Mouse (Mus musculus) megakaryocyte, embryonic 14.5 days (primary cell): ENCODE measurements at regions not wholly inside any gene's neighbourhood (a gene's known extent, or its start where the extent isn't known, plus 50 kb on each side); places are given as distances from the start of the nearest gene placed in this dataset.

ENCODE experiments used
- H3K27me3 ChIP-seq: replicated peaks from 2 replicates; pipeline ENCODE3; 2012; ENCODE audit warnings: inconsistent platforms
- H3K36me3 ChIP-seq: replicated peaks from 2 replicates; pipeline ENCODE3; 2012; ENCODE audit warnings: low read length, inconsistent platforms, mixed read lengths
- H3K4me1 ChIP-seq: 2 replicates; pipeline ENCODE4 v1.6.1; 2012; ENCODE audit warnings: inconsistent platforms
- H3K4me3 ChIP-seq: replicated peaks from 2 replicates; pipeline ENCODE3; 2012; ENCODE audit warnings: moderate library complexity, mild to moderate bottlenecking, inconsistent platforms
- H3K9me3 ChIP-seq: 2 replicates; pipeline ENCODE4 v1.6.1; 2012; ENCODE audit warnings: inconsistent platforms
- FLI1 ChIP-seq: IDR thresholded peaks from 2 replicates; pipeline ENCODE4 v1.6.1; 2012; ENCODE audit warnings: low read length, inconsistent platforms, mixed read lengths
- GATA1 ChIP-seq: IDR thresholded peaks from 3 replicates; pipeline ENCODE4 v1.6.1; 2012; ENCODE audit warnings: mixed read lengths, low read length, inconsistent platforms, borderline replicate concordance

GRCm38 (mm10) chr16:95913879-95914278, 76.9 kb downstream of the Psmg1 start:
- no peaks in the 10 kb centered on the region for H3K36me3 ChIP-seq
- peaks cover 5% of the 10 kb centered on the region for H3K9me3 ChIP-seq
- H3K4me3 ChIP-seq = no peak overlapping the region
- H3K4me1 ChIP-seq = no peaks in the 10 kb centered on the region
- H3K27me3 ChIP-seq = peaks cover 47% of the 10 kb centered on the region
- TF ChIP-seq FLI1 = no peak
- TF ChIP-seq GATA1 = no peak

GRCm38 (mm10) chr16:95904531-95905165, 86.1 kb downstream of the Psmg1 start:
- no peaks in the 10 kb centered on the region for H3K9me3 ChIP-seq
- TF ChIP-seq GATA1 (no peak), FLI1 (no peak)
- H3K27me3 ChIP-seq = peaks cover 33% of the 10 kb centered on the region
- no peak overlapping the region for H3K4me3 ChIP-seq
- H3K36me3 ChIP-seq = no peaks in the 10 kb centered on the region
- H3K4me1 ChIP-seq = peaks cover 18% of the 10 kb centered on the region

GRCm38 (mm10) chr16:95903383-95903913, 87.3 kb downstream of the Psmg1 start:
- H3K36me3 ChIP-seq = no peaks in the 10 kb centered on the region
- no peaks in the 10 kb centered on the region for H3K9me3 ChIP-seq
- H3K4me3 ChIP-seq = peak overlapping the region; percentile 4
- peaks cover 21% of the 10 kb centered on the region for H3K4me1 ChIP-seq
- H3K27me3 ChIP-seq = peaks cover 44% of the 10 kb centered on the region
- TF ChIP-seq FLI1 (no peak), GATA1 (no peak)

- H3K4me3 ChIP-seq = no peak overlapping the region
- H3K36me3 ChIP-seq = no peaks in the 10 kb centered on the region
- H3K27me3 ChIP-seq = peaks cover 55% of the 10 kb centered on the region
- peaks cover 24% of the 10 kb centered on the region for H3K4me1 ChIP-seq
- no peaks in the 10 kb centered on the region; the same call in 1 of the 2 replicates for H3K9me3 ChIP-seq
- TF ChIP-seq FLI1 (no peak), GATA1 (no peak)
Observed at GRCm38 (mm10) chr16:95902177-95902576, 88.6 kb downstream of the Psmg1 start.

GRCm38 (mm10) chr16:95901388-95901787, 89.4 kb downstream of the Psmg1 start:
- TF ChIP-seq FLI1 (no peak), GATA1 (no peak)
- no peaks in the 10 kb centered on the region; the same call in 1 of the 2 replicates for H3K9me3 ChIP-seq
- no peak overlapping the region for H3K4me3 ChIP-seq
- H3K36me3 ChIP-seq = no peaks in the 10 kb centered on the region
- H3K4me1 ChIP-seq = peaks cover 24% of the 10 kb centered on the region
- peaks cover 58% of the 10 kb centered on the region for H3K27me3 ChIP-seq

GRCm38 (mm10) chr16:95900181-95900580, 90.6 kb downstream of the Psmg1 start:
- peaks cover 6% of the 10 kb centered on the region for H3K9me3 ChIP-seq
- H3K36me3 ChIP-seq = no peaks in the 10 kb centered on the region
- no peak overlapping the region for H3K4me3 ChIP-seq
- TF ChIP-seq GATA1 = no peak
- TF ChIP-seq FLI1 = no peak
- peaks cover 63% of the 10 kb centered on the region for H3K27me3 ChIP-seq
- H3K4me1 ChIP-seq = peaks cover 24% of the 10 kb centered on the region

- Histone ChIP-seq H3K27me3 (peaks cover 58% of the 10 kb centered on the region), H3K4me3 (no peak overlapping the region), H3K9me3 (peaks cover 6% of the 10 kb centered on the region), H3K36me3 (no peaks in the 10 kb centered on the region), H3K4me1 (peaks cover 24% of the 10 kb centered on the region)
- TF ChIP-seq GATA1 = no peak
- no peak for TF ChIP-seq FLI1
Observed at GRCm38 (mm10) chr16:95899672-95900071, 91.1 kb downstream of the Psmg1 start.

GRCm38 (mm10) chr16:95897843-95898242, 92.9 kb downstream of the Psmg1 start:
- TF ChIP-seq GATA1 = no peak
- H3K4me1 ChIP-seq = peaks cover 24% of the 10 kb centered on the region
- H3K27me3 ChIP-seq = peaks cover 69% of the 10 kb centered on the region
- H3K4me3 ChIP-seq = no peak overlapping the region
- no peaks in the 10 kb centered on the region for H3K36me3 ChIP-seq
- H3K9me3 ChIP-seq = peaks cover 14% of the 10 kb centered on the region

GRCm38 (mm10) chr16:95896126-95896525, 94.6 kb downstream of the Psmg1 start:
- TF ChIP-seq GATA1 = no peak
- TF ChIP-seq FLI1 = no peak
- Histone ChIP-seq H3K9me3 (peaks cover 14% of the 10 kb centered on the region), H3K36me3 (no peaks in the 10 kb centered on the region), H3K4me1 (peaks cover 18% of the 10 kb centered on the region), H3K27me3 (peaks cover 72% of the 10 kb centered on the region), H3K4me3 (no peak overlapping the region)

- H3K9me3 ChIP-seq = peaks cover 14% of the 10 kb centered on the region
- peaks cover 14% of the 10 kb centered on the region for H3K4me1 ChIP-seq
- H3K27me3 ChIP-seq = peaks cover 59% of the 10 kb centered on the region
- no peaks in the 10 kb centered on the region for H3K36me3 ChIP-seq
- peak overlapping the region; percentile 72 for H3K4me3 ChIP-seq
- no peak for TF ChIP-seq FLI1
- TF ChIP-seq GATA1 = no peak
Observed at GRCm38 (mm10) chr16:95893534-95894290, 97.0 kb downstream of the Psmg1 start.
